Comparison of ENCODE assay signal across 23 mouse cellular contexts in genomic region chr7:122706736-122707135, GRCm38 (mm10). TPM values are rescaled to one million over a fixed set of nuclear protein-coding genes. Genes with fewer than 3 reads are reported as not detected.
"Had no signal": no experiment of that assay in that cellular context is flagged by ENCODE, and none has a peak within 500 bp of the region (broad histone marks: within the 10 kb centered on the region; RNA-seq: fewer than 3 reads in every experiment).

No protein-coding gene starts in this region.

- H3K27me3 ChIP-seq: lung, embryonic 15.5 days; megakaryocyte, embryonic 14.5 days; midbrain, embryonic 13.5 days; midbrain, embryonic 15.5 days; neural tube, embryonic 12.5 days had no signal

- H3K9ac ChIP-seq: lung, embryonic 15.5 days; midbrain, embryonic 13.5 days; midbrain, embryonic 15.5 days; neural tube, embryonic 12.5 days had no signal

- H3K27ac ChIP-seq: lung, embryonic 15.5 days; macrophage; midbrain, embryonic 13.5 days; midbrain, embryonic 15.5 days; neural tube, embryonic 12.5 days had no signal

- H3K36me3 ChIP-seq: lung, embryonic 15.5 days; midbrain, embryonic 13.5 days; midbrain, embryonic 15.5 days; neural tube, embryonic 12.5 days had no signal

- H3K4me2 ChIP-seq: lung, embryonic 15.5 days; midbrain, embryonic 11.5 days; midbrain, embryonic 13.5 days; midbrain, embryonic 15.5 days; neural tube, embryonic 12.5 days had no signal

- H3K9me3 ChIP-seq: lung, embryonic 15.5 days; megakaryocyte, embryonic 14.5 days; midbrain, embryonic 13.5 days; midbrain, embryonic 15.5 days; neural tube, embryonic 12.5 days had no signal

- H3K4me1 ChIP-seq: neural tube, embryonic 12.5 days had no signal

- ATAC-seq: lung, postnatal 0 days; midbrain, embryonic 13.5 days; midbrain, embryonic 15.5 days had no signal

- H3K4me3 ChIP-seq: lung, embryonic 15.5 days; megakaryocyte, embryonic 14.5 days; midbrain, embryonic 13.5 days; midbrain, embryonic 15.5 days; neural tube, embryonic 12.5 days had no signal

- DNase-seq: lung, adult 2 months; lung, postnatal 14 days; lung, postnatal 36 days; retina, postnatal 1 day; right cerebral cortex, adult 18-20 months; right cerebral cortex, postnatal 25 days; right cerebral cortex, postnatal 4 days; spleen, adult 18-20 months; thymus, adult 18-20 months; thymus, postnatal 14 days; thymus, postnatal 36 days had no signal

RNA-seq across cellular contexts. Expression of gene Cacng3, which starts 36.4 kb away (rescaled TPM):
- total RNA-seq: megakaryocyte progenitor cell, adult 5-6 weeks; monocyte, adult 5-6 weeks had no signal
- polyA plus RNA-seq: lung, adult 2 months; lung, postnatal 0 days; macrophage; small intestine, adult 2 months; thymus, postnatal 0 days had no signal
